Mouse (Mus musculus) layer of hippocampus, postnatal 25 days (tissue): ENCODE data around the gene Dtx3l. TPM values are rescaled to one million over a fixed set of nuclear protein-coding genes. Genes with fewer than 3 reads are reported as not detected.
"Not testable (repeated sequence)": the region's sequence is repeated elsewhere in the genome, so short reads cannot be mapped to it uniquely, and the experiment has no call there.

Experiments
- DNase-seq, 2 experiments: peaks; one replicate each; pipeline ENCODE4 v3.0.0; 2022; ENCODE audit warnings: mixed read lengths in 2 of 2, low spot score in 1 of 2; ENCODE audit errors: extremely low spot score in 1 of 2
- total RNA-seq, 2 experiments: library from RNA; stranded (reverse); gene quantifications; 2 replicates each; pipeline ENCODE4 v1.2.3; 2021

Dtx3l gene
- total RNA-seq, 2 experiments from 2014 or later = 4.2 to 4.5 TPM

DNA sequence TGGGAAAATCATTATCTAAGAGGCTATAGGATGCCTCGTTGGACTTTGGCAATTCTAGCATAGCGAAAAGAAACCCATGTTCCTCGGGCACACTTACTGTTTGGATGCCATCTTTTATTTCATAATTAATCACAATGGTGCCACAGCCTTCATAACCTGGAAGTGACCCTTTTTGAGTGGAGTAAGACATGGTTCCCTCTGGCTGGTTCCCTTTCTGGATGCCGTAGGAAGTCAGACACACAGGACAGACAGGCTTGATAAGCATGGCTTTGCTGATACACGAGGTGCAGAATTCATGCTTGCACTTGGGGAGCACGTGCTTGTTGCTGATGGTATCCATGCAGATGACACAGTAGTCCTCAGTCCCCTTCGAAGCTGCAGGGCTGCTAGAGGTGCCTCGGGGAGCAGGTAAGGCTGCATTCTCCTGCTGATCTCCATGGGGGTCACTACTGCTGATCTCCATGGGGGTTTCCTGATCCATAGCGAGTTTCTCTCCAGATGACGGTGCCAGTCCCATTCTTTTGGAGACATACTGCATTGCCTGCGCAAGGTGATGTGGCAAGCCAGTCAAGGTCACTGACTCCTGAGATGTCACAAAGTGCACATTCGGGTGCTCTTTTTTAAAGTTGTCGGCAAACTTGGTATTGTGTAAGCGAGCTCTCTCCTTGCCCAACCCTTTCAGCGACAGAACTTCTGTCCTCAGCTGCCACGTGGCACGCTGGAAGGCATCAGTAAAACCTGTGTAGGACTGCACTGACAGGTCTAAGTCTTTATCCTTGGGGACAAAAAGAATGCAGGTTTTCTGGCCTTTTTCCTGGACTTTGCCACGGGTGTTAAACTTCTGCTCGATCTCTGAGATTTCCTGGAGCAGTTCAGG lies 6.5 kb downstream of the Dtx3l start:
- no peak for DNase-seq

DNA sequence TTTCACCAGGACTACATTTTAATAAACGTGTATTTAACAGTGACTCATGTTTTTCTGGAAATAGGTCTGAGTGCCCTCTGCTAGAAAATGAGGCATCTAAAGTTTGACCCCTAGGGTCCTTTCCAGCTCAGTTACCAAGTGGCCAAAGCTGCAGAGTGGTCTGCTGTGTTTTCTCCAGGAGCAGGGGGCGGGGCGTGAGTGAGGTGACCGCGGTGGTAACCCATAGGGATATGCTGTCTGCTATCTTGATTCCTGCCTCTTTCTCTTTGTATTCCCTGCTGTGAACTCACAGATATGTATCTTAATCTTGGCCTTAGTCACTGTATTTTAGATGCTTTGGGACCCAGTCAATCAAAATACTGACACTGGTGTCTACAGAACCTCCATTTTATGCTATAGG lies 14.6 kb downstream of the Dtx3l start:
- no peak for DNase-seq

DNA sequence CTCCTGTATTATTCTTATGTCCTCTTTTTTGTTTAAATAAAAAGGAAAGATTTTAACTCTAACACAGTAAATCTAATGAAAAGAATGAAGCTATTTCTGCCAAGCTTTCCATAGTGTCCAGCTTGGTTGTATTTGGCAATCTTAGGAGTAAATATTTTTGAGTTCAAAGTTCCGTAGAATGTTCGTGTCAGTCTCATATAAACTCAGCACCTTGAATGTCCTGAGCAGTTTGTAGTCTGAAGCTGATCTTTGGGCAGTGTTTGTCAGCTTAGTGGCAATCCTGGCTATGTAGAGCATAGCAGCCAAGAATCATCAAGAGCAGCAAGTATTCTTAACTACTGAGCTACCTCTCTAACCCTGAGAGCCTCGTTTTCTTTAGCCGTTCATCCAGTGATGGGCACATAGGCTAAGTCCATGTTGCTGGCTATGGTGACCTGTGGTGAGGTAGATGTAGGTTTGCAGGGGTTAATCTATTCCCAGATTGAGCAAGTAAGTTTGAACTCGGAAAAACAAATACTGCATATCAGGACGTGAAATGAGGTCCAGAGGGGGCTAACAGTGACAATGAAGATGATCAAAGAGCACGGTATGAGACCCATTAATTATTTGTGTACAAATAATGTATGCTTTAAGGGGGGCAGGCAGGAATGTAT lies 15.3 kb downstream of the Dtx3l start:
- no peak for DNase-seq

DNA sequence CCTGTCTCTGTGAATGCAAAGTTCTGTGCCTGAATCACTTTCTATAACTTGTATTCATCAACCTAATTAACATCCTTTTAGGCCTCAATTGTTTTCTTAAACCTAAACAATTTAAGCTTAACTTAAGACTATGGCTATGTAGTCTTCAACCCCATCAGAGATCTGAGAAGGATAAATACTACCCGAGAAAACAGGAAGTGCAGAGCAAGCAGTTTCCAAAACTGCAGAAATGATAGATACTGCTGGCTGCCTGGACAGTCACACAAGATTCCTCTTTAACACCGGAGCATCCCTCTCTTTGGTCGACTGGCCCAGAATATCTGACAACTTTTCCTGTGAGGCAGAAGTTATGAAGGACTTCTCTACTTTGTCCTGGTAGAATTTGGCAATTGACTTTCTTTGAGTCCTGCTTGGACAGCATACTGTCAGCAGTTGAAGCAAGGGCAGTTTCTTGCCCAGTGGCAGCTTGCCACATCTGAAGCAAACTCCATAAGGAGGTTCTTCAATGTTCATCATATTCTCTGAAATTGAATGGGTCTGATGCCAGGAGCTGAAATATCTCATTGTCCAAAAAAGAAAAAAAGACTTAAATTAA lies 16.6 kb downstream of the Dtx3l start:
- no peak for DNase-seq

DNA sequence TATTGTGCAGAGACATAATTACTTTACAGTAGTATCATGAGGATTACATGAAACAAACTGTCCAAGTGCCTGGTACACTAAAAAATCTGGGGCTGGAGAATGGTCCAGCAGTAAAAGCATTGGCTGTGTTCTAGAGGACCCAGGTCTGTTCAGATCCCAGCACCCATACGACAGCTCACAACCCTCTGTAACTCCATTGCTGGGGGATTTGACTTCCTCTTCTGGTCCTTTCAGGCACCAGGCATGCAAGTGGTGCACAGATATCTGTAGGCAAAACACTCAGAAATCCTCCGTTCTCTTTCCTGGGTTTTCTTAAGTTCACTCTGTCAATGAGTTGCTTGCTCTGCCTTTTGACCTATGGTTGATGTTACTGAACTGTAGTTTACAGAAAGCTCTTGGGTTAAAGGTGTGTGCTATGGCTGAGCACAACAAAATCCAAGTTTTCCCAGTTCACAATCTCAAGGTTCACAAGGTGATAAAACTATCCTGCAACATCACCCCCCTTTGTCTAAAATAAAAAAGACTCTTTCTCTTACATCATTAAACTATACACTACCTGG lies 17.2 kb downstream of the Dtx3l start:
- DNase-seq = no peak

DNA sequence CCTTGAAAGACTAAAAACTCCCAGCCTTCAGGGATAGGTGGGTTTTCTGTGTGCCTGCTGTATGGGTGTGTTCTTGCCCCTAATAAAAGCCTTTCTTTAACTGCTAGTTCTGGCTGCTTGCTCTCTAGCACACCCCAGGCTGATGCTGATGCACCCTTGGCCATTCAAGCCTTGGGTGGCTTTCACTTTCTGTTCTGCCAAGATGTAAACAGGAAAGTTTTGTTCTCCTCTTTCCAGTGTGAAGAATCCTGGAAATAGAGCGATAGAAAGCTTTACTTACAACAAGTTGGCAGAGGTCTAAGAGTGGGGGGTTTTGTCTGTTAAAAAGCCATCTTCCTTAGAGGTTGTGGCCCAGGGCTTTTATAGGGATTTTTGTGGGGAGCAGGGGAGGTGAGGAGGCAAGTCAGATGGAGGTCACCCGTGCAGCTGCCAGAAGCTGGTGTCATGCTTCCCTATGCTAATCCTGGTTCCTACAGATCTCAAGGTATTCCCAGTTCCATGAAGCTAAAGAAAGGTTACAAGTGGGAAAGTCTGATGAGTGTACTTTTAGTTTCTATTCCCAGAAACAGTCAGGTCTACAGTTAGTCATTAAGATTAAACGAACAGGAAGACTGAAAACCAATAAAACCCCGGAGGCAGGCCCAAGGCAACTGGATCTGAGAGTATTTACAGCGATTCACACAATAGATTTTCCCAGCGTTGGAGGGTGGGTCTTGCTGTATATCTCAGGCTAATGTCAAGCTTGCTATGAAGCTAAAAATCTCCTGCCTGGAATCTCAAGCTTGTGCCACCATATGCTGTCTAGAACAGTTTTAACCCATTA lies 20.0 kb downstream of the Dtx3l start:
- DNase-seq = no peak

DNA sequence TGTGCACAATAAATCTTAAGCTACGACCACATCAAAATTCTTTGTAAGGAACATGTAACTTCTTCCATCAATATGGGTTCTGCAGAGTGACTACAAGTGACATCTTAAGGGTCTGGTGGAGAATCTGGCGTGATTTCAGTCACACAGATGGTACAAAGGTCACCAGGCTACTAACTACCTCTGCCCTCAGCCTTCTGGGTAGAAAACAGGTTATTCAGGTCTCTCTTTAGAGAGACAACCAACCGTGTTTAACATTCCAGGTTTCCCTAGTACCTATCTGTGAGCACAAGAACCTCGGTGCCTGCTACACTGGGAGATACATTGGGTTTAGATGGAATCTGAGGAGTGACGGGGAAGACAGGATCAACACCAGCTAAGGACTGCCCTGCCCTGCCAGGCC lies 24.6 kb downstream of the Dtx3l start:
- DNase-seq = no peak

DNA sequence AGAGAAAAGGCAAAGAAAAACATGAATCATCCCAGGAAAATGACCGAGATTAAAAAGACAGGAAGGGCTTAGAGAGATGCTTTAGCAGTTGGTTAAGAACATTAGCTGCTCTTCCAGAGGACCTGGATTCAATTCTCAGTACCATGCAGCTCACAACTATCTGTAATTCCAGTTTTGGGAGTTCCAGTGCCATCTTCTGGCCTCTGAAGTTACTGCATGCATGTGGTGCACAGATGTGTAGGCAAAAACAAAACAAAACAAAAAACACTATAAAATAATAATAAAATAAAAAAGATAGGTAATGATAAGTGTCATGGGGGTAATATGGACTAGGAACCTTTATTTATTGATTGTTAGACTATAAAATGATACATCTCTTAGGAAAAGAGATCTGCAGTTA lies 25.4 kb downstream of the Dtx3l start:
- no peak for DNase-seq

DNA sequence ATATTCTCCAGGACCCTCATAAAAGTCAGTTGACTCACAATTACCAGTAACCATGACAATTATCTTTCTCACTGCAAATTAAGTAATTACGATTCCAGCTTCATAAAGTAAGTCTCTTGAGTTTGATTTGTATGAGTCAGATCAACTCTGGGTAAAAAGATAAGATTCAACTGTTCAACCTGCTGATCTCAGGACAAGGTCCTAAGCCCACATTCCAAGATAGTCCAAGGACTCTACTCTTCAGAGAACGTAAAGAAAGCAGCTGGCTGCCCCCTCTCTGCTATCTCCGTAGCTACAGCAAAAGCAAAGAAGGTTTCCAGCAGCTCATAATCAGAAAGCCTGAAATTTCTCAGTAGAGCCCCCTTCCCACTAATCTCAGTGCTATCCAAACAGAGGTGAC lies 27.5 kb downstream of the Dtx3l start:
- DNase-seq = no peak

DNA sequence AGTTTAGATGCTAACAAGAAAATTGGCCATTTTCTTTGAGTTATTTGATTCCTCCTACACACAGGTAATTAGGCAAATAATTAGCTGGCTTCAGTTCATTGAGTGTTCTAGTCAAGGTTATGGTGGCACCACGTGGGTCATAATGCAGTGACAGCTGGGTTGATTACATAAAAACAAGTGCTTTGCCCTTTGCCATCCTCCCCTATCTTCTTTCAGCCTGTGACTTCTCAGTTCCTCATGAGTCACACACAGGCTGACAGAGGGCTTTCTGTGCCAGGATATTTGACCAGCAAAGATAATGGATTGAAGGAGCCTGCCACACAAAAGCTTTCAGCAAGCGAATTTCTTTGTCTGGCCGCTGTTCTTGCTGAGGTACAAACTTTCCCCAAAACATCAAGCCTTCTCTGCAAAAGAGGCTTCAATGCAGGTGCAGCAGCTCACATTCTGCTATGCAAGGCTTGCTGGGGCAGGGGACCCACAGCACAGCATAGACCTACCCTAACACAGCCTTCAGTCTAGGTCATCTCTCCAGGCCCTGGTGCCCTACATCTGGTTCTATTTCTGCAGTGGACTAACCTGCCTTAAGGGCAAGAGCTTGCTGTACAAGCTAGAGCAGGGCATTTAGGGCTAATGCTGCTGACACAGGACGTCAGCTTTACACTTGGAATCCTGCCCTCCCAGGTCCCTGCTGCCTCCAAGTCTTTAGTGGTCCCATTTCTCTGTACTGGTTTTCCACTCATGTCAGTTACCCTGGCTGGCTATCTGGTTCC lies 31.3 kb downstream of the Dtx3l start:
- no peak for DNase-seq

DNA sequence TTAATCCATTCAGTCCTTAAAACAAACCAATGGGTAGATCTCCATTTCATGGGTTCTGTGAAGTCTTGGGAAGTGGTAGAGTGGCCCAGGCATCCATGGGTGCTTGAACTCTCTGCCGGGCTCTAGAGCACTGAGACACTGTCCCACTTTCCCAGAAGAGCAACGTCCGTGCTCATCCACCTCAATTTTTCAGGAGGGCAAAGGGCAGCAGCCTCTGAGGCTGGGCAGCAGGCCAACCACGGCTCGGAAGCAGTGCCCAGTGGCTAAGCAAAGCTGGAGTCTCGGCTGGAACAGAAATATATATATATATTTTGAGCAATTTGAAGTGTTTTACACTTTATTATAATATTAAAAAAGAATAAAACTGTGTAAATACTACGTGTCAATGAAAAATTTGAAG lies 32.1 kb downstream of the Dtx3l start:
- DNase-seq = no peak

DNA sequence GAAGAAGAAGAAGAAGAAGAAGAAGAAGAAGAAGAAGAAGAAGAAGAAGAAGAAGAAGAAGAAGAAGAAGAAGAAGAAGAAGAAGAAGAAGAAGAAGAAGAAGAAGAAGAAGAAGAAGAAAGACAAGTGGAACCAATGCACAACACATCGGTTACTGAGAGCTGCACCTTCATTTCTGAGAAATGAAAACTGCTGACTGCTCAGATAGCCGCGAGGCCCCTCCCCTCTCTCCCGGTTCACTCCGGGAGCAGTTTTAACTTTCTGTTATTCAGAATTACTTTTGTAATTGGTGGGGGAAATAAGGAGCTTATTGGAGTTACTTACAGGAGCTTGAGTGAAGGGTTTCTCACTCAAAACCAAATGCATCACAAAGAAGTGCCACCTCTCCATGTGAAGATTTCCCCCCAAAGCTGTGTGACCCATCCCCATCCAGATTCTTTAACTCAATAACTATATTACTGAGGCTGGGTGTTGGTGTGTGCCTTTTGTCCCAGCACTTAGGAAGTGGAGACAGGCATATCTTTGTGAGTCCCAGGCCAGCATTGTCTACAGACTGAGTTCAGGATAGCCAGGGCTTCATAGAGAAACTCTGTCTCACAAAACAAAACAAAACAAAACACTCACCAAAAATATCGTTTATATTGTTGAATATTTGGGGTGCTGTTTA lies 33.0 kb downstream of the Dtx3l start:
- no peak for DNase-seq

DNA sequence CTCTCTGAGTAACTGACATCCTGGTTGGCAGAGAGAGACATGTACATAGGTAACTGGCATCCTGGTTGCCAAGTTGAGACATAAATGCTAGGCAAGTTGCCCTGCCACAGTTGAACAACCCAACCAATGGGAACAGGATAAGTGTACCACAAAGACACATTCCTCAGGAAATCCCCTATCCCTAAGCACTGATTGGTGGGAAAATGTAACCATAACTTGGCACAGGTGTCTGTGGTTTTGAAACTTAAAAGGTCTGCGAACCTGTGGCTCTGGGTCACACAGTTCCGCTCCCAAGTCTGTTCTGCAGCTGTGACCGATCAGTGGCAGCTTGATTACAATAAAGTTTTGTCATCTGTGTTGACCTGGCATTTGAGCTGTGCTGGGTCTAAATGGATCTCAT lies 33.6 kb downstream of the Dtx3l start:
- no peak for DNase-seq

DNA sequence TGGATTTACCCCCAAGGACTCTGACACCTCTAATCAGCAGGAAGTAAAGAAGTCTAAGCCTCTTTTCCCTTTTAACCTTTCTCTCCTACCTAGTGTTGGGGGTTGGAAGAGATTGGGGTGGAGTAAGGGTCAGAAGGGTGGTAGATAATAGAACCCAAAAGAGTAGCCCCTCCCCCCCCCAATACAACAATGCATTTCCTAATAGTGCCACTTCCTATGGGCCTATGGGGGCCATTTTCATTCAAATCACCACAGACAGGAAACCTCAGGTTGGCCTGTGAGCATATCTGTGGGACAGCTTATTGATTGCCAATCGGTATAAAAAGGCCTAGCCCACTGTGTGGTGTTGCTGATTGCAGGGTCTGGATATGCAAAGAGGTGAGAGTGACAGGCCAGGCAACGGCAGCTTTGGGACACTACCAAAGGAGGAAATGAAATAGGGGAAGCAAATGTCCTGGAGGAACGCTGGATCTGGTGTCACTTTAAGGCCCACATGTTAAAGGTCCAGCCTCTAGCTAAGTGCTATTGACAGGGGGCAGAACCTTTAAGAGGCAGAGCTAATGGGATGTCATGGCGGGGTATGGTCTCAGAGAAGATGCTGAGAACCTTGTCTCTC lies 34.7 kb downstream of the Dtx3l start:
- DNase-seq = no peak

DNA sequence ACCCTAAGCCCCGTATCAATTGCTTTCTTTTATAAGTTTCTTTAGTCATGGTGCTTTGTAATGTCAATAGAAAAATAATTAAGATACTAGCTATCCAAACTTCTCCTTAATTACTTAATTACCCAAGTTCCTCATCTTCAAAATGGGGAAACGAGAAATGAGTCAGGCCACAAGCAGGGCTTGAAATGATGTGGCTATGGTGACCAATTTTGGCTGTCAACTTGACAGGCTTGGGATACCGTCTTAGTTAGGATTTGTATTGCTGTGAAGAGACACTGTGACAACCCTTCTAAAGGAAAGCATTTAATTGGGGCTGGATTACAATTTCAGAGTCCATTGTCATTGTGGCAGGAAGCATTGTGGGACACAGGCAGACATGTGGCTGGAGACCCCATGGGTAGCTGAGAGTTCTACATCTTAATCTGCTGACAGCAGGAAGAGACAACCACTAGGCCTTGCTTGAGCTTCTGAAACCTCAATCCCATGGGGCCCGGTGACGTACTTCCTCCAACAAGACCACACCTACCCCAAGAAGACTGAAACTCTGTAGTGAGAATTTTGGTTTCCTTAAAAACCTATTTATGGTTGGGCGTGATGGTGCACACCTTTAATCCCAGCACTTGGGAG lies 35.8 kb downstream of the Dtx3l start:
- no peak for DNase-seq

DNA sequence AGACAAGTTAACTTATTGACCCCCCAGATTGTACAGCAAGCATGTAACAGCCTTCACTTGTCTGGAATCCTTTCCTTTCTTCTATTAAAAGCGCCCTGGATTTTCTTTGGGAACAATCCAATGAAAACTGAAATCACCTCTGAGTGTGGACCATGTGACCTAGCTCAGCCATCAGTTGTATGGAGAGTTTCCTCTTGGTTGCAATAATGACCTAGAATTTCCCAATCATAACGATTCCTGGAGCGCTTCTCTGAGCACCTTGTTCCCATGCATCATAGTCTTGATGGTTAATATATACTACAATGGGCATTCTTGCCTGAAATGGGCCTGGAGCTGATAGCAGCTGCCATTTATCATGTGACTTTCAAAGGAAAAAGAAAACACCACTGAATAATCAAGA lies 38.4 kb downstream of the Dtx3l start:
- no peak for DNase-seq

DNA sequence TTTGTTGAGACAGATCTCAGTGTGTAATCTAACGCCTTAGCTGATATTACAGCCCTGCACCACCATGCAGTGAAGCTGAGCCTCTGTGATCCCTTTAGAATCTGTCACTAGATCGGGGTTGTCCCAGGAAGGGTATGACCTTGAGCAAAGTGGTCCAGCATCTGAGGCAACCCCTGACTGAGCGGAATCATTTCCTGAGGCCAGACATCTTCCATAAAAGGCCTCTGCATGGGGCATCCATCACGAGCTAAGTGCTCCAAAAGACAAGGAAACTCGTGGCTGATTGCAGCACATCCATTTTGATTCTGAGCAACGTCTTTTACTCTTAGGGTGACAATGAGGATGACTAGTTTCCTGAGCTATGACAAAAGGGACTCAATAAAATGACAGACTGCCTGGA lies 44.0 kb downstream of the Dtx3l start:
- no peak for DNase-seq

DNA sequence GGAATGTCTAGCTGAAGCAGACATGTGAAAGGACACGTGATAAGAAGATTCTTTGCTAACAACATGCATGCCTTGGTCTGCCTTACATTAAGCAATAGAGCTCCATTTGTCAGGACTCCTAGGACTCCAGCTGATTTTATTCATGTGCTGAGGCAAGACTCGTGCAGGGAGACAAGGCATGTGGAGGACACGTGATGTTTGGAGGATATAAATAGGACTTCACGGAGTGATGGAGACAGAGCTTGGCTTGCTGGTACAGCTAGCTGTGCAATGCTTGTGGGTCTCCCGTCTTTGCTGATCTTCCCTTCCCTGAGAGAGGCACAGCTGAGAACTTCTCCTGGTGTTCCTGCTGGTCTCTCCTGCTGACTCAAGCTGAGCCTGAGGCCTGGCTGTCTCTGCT lies 47.3 kb downstream of the Dtx3l start:
- not testable (repeated sequence) for DNase-seq
